Mouse (Mus musculus): ENCODE data around the gene Srebf1. TPM values are rescaled to one million over a fixed set of nuclear protein-coding genes. Genes with fewer than 3 reads are reported as not detected.

The Srebf1 gene
- 138 and 192 TPM in 2 replicates for polyA plus RNA-seq (2012; rRNA removed; ENCODE audit: low replicate concordance)

DNA sequence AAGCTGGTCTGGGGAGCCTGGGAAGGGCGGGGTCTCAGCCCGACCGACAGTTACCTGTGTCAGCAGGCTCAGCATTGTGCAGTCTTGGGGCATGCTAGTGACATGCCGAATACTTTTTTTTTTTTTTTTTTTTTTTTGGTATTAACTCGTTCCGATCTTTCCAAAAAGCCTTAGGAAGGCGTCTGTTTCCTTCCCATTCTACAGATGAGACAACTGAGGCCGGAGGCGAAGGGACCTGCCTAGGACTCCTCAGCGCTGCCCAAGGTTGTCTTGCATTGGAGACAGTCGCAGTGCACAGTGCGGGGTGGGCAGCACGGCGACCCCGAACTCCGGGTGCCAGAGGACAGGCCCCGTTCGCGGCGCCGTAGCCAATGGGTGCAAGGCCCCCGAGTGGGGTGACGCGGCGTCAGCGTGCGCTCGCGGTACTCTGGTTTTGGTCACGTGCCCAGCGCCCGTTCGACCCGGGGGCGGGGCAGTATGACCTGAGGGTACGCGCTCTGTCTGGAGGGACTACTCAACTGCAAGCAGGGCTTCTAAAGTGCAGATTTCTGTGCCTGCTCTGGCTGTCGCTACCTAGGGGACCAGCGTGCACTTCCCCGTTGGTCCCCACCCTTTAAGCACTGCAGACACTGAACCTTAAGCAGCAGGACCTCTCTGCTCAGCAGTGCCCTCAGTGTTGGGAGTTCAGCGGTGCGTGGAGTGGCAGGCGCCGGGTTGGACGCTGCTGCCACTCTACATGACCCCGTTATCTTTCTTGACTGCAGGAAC, at the start of gene Srebf1:
Gene Srebf1, minus strand, starts transcription at position 113 of the 768 bp plus-strand sequence.

Other genes starting within 250 kb of the Srebf1 start
- 3.8 and 6.6 TPM in 2 replicates for gene Pemt, start 176.1 kb downstream of the Srebf1 start, polyA plus RNA-seq (2012; rRNA removed; ENCODE audit: low replicate concordance)
- 25.8 and 29.1 TPM in 2 replicates for gene Rai1, start 117.6 kb downstream of the Srebf1 start, polyA plus RNA-seq (2012; rRNA removed; ENCODE audit: low replicate concordance)
- 76.2 and 125 TPM in 2 replicates for gene Tom1l2, start 130.3 kb upstream of the Srebf1 start, polyA plus RNA-seq (2012; rRNA removed; ENCODE audit: low replicate concordance)
- gene Drc3, start 130.7 kb upstream of the Srebf1 start, polyA plus RNA-seq (2012; rRNA removed; ENCODE audit: low replicate concordance) = 0.51 and 0.81 TPM in 2 replicates
- 12.4 and 12.7 TPM in 2 replicates for gene Gid4, start 194.6 kb upstream of the Srebf1 start, polyA plus RNA-seq (2012; rRNA removed; ENCODE audit: low replicate concordance)
- gene Atpaf2, start 195.9 kb upstream of the Srebf1 start, polyA plus RNA-seq (2012; rRNA removed; ENCODE audit: low replicate concordance) = 24.9 and 26.5 TPM in 2 replicates
- 31.1 and 32.6 TPM in 2 replicates for gene Drg2, start 232.0 kb upstream of the Srebf1 start, polyA plus RNA-seq (2012; rRNA removed; ENCODE audit: low replicate concordance)
- 0.08 and 0.09 TPM in 2 replicates for gene Myo15, start 246.8 kb upstream of the Srebf1 start, polyA plus RNA-seq (2012; rRNA removed; ENCODE audit: low replicate concordance)